Mouse (Mus musculus): ENCODE results near the gene Fads3. TPM values are rescaled to one million over a fixed set of nuclear protein-coding genes. Genes with fewer than 3 reads are reported as not detected.

The Fads3 gene
- total and polyA plus RNA-seq, 2 experiments from 2014 or later: 29.4 to 45.6 TPM

- ATAC-seq: peak; percentile 21; the same call in 1 of the 2 replicates
- Histone ChIP-seq H3K4me2 (ENCODE audit: low read depth) (peak overlapping the region; percentile 69), H3K9ac (peak overlapping the region; percentile 70), H3K36me3 (ENCODE audit: insufficient read depth) (no peaks in the 10 kb centered on the region), H3K4me3 (ENCODE audit: low read depth, low read length) (peak overlapping the region; percentile 64), H3K4me1 (ENCODE audit: insufficient read depth) (peaks cover 19% of the 10 kb centered on the region; the same call in 1 of the 2 replicates), H3K9me3 (ENCODE audit: low read length) (no peaks in the 10 kb centered on the region), H3K27ac (ENCODE audit: low read depth, low read length) (no peak overlapping the region), H3K27me3 (ENCODE audit: insufficient read depth, low read length) (no peaks in the 10 kb centered on the region)
- 50% methylated on average over 6 of the region's 6 CpGs for WGBS
- no peak for TF ChIP-seq CTCF (IDR thresholded peaks at IDR 0.05; ENCODE audit: low read depth)
- no peak for DNase-seq
These were observed 863 bp downstream of the Fads3 start for GRCm38 (mm10) chr19:10042232-10042631.

DNA sequence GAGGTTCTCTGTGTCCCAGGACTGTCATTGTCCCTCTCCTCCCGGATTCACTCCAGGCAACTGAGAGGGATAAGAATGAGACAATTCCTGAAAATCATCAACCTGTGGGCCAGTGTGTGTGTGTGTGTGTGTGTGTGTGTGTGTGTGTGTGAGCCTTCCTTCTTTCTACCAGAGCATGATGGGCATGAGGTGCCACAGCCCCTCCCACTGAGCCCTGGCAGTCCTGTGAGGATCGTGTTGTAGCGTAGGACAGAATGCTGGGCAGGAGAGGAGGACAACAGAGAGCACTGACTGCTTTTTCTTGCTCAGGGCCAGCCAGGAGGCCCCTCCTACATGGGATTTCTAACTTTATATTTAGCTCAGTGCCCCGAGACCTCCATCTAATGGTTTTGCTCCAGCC lies 1.4 kb downstream of the Fads3 start:
- Histone ChIP-seq H3K27me3 (ENCODE audit: insufficient read depth, low read length) (no peaks in the 10 kb centered on the region), H3K4me1 (ENCODE audit: insufficient read depth) (peaks cover 19% of the 10 kb centered on the region; the same call in 1 of the 2 replicates), H3K9ac (peak overlapping the region; percentile 70; the same call in 1 of the 2 replicates), H3K27ac (ENCODE audit: low read depth, low read length) (no peak overlapping the region), H3K9me3 (ENCODE audit: low read length) (no peaks in the 10 kb centered on the region), H3K4me3 (ENCODE audit: low read depth, low read length) (peak overlapping the region; percentile 64), H3K4me2 (ENCODE audit: low read depth) (peak overlapping the region; percentile 69), H3K36me3 (ENCODE audit: insufficient read depth) (no peaks in the 10 kb centered on the region)
- no peak for ATAC-seq
- TF ChIP-seq CTCF (IDR thresholded peaks at IDR 0.05; ENCODE audit: low read depth): no peak
- no peak for DNase-seq
- 69% methylated on average over 4 of the region's 4 CpGs for WGBS

DNA sequence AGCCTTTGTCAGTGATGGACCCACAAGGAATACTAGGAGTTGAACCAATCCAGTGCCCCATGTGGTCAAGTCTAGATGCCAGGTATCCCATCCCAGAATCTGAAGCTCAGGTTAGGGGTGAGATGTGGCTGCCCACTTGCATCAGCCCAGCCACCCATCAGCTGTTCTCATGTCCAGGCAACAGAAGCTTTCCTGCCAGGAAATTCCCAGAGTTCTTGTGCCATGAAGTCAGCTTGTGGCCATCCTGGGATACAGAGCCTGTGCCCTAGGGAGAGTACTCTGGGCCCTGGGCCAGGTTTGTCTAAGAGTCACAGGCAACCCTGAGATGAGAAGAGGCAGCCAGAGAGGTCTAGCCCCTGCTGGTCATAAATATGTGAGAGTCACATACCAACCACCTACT lies 2.3 kb downstream of the Fads3 start:
- TF ChIP-seq CTCF (IDR thresholded peaks at IDR 0.05; ENCODE audit: low read depth): no peak

DNA sequence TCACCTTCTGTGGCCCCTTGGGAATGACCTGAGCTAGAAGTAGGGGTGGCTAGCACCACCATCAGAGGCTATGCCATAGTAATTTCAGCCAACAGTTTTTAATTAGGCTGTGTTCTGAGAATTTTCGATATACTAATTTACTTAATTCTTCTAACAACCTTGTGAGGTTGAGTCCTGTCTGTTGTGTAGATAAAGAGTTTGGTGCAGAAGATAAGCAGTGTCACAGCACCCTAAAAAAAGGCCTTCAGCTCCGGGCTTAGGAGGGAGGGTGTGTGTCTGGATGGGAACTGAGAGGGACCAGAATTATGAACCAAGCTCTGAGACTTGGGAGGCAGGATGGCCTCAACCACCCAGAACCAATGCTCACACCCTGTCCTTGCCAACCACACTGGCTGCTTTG lies 4.3 kb downstream of the Fads3 start:
- DNase-seq (no peak), ATAC-seq (no peak)
- Histone ChIP-seq H3K4me2 (ENCODE audit: low read depth) (no peak overlapping the region), H3K27ac (ENCODE audit: low read depth, low read length) (no peak overlapping the region), H3K9me3 (ENCODE audit: low read length) (no peaks in the 10 kb centered on the region), H3K36me3 (ENCODE audit: insufficient read depth) (no peaks in the 10 kb centered on the region), H3K4me1 (ENCODE audit: insufficient read depth) (peaks cover 19% of the 10 kb centered on the region; the same call in 1 of the 2 replicates), H3K9ac (no peak overlapping the region), H3K27me3 (ENCODE audit: insufficient read depth, low read length) (no peaks in the 10 kb centered on the region), H3K4me3 (ENCODE audit: low read depth, low read length) (no peak overlapping the region)
- 70% methylated on average over 2 of the region's 2 CpGs for WGBS
- TF ChIP-seq CTCF (IDR thresholded peaks at IDR 0.05; ENCODE audit: low read depth): no peak

More for the DNA sequence above, 2.3 kb downstream of the Fads3 start:
- H3K4me3 ChIP-seq (ENCODE audit: low read depth, low read length): no peak overlapping the region
- H3K9me3 ChIP-seq (ENCODE audit: low read length): no peaks in the 10 kb centered on the region
- no peaks in the 10 kb centered on the region for H3K36me3 ChIP-seq (ENCODE audit: insufficient read depth)
- no peak overlapping the region for H3K27ac ChIP-seq (ENCODE audit: low read depth, low read length)
- H3K4me1 ChIP-seq (ENCODE audit: insufficient read depth): peaks cover 19% of the 10 kb centered on the region; the same call in 1 of the 2 replicates
- no peak overlapping the region for H3K9ac ChIP-seq
- no peaks in the 10 kb centered on the region for H3K27me3 ChIP-seq (ENCODE audit: insufficient read depth, low read length)
- DNase-seq (no peak), ATAC-seq (no peak)
- no peak overlapping the region for H3K4me2 ChIP-seq (ENCODE audit: low read depth)

DNA sequence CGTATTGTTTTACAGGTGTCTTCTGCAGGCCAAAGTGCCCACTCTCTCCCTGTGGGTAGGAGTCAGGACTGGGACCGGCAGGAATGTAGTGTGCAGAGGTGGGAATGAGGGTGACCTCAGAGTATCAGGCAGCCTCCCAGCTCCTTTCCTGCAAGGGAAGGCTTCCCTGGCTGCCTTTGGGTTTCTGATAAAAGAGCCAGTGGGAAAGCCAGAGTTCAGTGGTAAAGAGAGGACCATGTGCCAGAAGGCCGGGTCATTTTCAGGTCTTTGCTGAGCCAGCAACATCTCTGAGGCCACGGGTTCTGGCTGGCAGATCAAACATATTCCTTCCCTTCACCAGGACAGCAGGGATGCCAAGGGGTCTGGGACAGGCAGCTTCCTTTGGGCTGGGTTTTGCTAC lies 5.0 kb downstream of the Fads3 start:
- no peak overlapping the region for H3K9ac ChIP-seq
- 67% methylated on average over 4 of the region's 4 CpGs for WGBS
- H3K36me3 ChIP-seq (ENCODE audit: insufficient read depth): no peaks in the 10 kb centered on the region
- H3K4me1 ChIP-seq (ENCODE audit: insufficient read depth): peaks cover 16% of the 10 kb centered on the region; the same call in 1 of the 2 replicates
- no peak overlapping the region for H3K4me3 ChIP-seq (ENCODE audit: low read depth, low read length)
- H3K4me2 ChIP-seq (ENCODE audit: low read depth): no peak overlapping the region
- ATAC-seq (no peak), DNase-seq (no peak)
- no peaks in the 10 kb centered on the region for H3K9me3 ChIP-seq (ENCODE audit: low read length)
- no peak for TF ChIP-seq CTCF (IDR thresholded peaks at IDR 0.05; ENCODE audit: low read depth)
- H3K27me3 ChIP-seq (ENCODE audit: insufficient read depth, low read length): no peaks in the 10 kb centered on the region
- no peak overlapping the region for H3K27ac ChIP-seq (ENCODE audit: low read depth, low read length)

- Histone ChIP-seq H3K27ac (ENCODE audit: low read depth, low read length) (no peak overlapping the region), H3K9me3 (ENCODE audit: low read length) (no peaks in the 10 kb centered on the region), H3K36me3 (ENCODE audit: insufficient read depth) (no peaks in the 10 kb centered on the region), H3K4me2 (ENCODE audit: low read depth) (no peak overlapping the region), H3K27me3 (ENCODE audit: insufficient read depth, low read length) (no peaks in the 10 kb centered on the region), H3K4me1 (ENCODE audit: insufficient read depth) (peaks cover 14% of the 10 kb centered on the region; the same call in 1 of the 2 replicates), H3K4me3 (ENCODE audit: low read depth, low read length) (no peak overlapping the region), H3K9ac (no peak overlapping the region)
- no peak for TF ChIP-seq CTCF (IDR thresholded peaks at IDR 0.05; ENCODE audit: low read depth)
- ATAC-seq (no peak), DNase-seq (no peak)
- WGBS: 58% methylated on average over 3 of the region's 3 CpGs
These were observed 5.6 kb downstream of the Fads3 start for GRCm38 (mm10) chr19:10046983-10047382.

GRCm38 (mm10) chr19:10049533-10049932 lies 8.2 kb downstream of the Fads3 start:
- Histone ChIP-seq H3K4me2 (ENCODE audit: low read depth) (no peak overlapping the region), H3K4me3 (ENCODE audit: low read depth, low read length) (no peak overlapping the region), H3K27ac (ENCODE audit: low read depth, low read length) (no peak overlapping the region), H3K27me3 (ENCODE audit: insufficient read depth, low read length) (no peaks in the 10 kb centered on the region), H3K4me1 (ENCODE audit: insufficient read depth) (no peaks in the 10 kb centered on the region), H3K9ac (no peak overlapping the region), H3K36me3 (ENCODE audit: insufficient read depth) (peaks cover 16% of the 10 kb centered on the region), H3K9me3 (ENCODE audit: low read length) (no peaks in the 10 kb centered on the region)
- ATAC-seq: no peak
- TF ChIP-seq CTCF (IDR thresholded peaks at IDR 0.05; ENCODE audit: low read depth): no peak
- DNase-seq: no peak

All from forebrain, postnatal 0 days (tissue).